Mouse (Mus musculus): ENCODE measurements around the gene Myo1h.

Myo1h gene

GRCm38 (mm10) chr5:114290004-114290403 is 1.0 kb downstream of the Myo1h start:
- DNase-seq (ENCODE audit: inconsistent age in 2 of 2, low spot score in 1 of 2), result no peak

DNA sequence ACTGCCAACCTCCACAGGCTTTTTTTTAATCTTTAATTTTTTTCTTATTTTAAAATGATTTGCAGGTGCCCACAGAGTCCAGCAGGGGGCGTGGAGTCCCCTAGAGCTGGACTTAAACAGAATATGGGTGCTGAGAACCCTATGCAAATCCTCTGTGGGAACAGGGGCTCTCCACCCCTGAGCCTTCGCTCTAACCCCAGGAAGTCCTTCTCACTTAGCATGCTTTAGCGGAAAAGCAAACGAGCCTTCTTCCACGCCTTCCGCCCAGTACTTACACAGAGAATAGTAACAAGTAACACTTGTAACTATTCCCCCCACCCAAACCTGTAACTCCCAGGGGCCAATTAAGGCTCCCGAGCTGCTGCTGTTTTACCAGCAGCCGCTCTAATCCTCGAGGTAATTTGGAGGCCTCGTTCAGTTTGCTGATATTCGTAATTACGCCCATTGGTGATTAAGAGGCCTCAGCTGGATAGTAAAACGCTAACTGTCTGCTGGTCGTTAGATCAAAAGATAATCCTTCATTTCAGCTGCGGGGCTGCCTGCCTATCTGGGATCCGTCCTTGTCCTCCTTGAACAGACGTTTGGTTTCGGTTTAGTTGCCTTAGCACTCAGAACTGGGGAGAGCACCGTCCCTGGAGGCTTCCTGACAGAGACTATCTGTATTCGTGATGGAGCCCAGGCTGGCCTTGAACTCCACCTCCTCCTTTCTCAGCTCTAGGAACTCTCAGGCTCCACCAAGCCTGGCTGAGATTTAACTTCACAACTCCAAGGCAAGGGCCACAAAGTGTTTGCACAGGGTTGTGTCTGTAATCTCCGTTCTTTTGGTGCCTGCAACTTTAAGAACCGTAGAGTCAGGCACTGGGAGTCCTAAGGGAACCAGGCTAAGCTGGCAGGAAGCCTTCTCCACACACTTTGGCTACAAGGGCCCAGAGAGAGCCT is 8.0 kb downstream of the Myo1h start:
- peak; percentile 53 to 85 for DNase-seq (ENCODE audit: inconsistent age in 2 of 2, low spot score in 1 of 2)

DNA sequence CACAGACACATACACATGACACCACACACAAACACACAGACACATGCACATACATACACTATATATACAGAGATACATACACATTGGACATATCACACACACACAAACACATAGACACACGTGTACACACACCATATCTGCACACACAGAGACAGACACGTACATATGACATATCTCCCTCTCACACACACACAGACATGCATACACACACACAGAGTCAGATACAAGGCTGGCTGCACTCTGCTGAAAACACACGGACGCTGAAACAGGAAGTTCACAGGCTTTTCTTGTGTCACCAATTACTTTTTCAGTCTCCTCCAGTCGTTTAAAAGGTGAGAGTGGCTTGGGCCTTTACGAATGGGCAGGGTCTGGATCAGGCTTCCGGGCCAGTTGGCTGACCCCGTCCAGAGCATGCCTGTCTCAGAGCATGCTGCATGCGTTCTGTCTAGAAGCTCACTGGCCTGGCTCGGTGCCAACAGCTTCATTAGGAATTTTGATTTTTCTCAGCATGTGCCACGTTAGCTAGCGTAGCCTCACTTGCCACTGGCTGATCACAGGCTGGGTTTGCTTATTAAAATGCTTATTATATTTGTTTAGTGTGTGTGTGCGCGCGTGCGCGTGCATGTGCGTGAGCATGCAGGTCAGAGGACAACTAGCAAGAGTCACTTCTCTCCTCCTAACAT is 9.4 kb downstream of the Myo1h start:
- peak in 1 of 2 experiments; percentile 30 for DNase-seq (ENCODE audit: inconsistent age in 2 of 2, low spot score in 1 of 2)

- DNase-seq (ENCODE audit: inconsistent age in 2 of 2, low spot score in 1 of 2), result no peak
Measured at GRCm38 (mm10) chr5:114299156-114299855, 10.3 kb downstream of the Myo1h start.

DNA sequence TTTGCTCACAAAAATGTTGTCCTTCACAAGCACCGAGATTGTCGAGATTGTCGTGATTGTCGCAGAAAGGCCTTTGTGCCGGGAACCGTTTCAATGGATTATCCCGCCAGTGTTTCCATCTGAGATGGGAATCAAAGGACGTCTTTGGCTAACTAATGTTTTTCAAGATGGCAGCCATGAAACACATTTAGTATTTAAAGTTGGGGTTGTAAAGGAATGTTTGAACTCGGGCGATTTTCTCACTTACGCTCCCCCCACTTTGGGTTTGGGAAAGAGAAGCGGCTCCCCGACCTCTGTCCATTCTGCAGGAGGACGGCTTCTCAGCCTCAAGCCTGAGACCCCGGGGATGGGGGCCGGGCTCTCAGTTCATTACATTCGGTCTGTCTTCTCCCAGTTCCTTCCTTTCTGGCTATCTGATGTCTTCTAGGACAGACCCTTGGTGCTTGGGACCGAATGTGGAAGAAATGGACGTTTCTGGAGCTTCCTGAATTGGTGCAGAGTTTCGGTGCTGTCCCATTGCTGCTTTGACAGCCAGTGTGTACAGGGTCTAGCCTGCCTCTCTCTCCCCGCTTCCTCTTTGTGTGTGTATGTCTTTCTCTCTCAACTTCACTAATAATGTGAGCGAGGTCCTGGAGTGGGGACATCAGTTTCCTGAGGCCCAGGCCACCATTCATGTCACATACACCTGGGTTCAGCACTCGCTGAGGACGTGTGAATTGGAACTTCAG is 11.1 kb downstream of the Myo1h start:
- DNase-seq (ENCODE audit: inconsistent age in 2 of 2, low spot score in 1 of 2), result no peak

DNA sequence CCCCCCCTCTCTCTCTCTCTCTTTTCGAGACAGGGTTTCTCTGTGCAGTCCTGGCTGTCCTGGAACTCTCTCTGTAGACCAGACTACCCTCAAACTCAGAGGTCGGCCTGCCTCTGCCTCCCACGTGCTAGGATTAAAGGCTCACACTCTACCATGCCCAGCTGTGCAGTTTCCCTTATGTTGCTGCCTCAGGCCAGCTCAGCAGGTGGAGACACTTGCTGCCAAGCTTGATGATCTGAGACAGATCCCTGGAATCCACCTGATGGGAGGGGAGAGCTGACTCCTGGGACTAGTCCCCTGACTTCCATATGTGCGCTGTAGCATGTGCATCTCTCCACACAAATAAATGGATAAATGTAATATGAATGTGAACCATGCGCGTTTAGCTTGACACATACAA is 14.2 kb downstream of the Myo1h start:
- DNase-seq (ENCODE audit: inconsistent age in 2 of 2, low spot score in 1 of 2), result no peak

DNA sequence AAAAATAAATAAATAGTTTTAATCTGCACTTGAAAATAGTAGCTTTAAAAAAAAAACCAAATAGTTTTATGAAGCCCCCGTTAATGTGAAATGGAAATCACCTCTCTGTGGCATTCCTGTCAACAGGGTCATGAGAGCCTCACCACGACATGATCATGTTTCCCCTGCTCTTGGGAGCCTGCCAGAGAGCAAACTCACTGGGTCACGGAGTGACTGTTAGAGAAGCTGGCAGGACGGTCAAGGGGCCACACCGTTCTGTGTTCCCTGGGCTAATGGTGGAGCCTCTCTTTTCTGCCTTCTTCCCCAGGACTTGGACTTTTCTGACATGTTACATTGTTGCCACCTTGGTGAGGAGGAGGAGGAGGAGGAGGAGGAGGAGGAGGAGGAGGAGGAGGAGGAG is 17.5 kb downstream of the Myo1h start:
- DNase-seq (ENCODE audit: inconsistent age in 2 of 2, low spot score in 1 of 2), result no peak

- peak in 1 of 2 experiments; percentile 68 for DNase-seq (ENCODE audit: inconsistent age in 2 of 2, low spot score in 1 of 2)
Measured at GRCm38 (mm10) chr5:114308765-114309679, 20.1 kb downstream of the Myo1h start.

DNA sequence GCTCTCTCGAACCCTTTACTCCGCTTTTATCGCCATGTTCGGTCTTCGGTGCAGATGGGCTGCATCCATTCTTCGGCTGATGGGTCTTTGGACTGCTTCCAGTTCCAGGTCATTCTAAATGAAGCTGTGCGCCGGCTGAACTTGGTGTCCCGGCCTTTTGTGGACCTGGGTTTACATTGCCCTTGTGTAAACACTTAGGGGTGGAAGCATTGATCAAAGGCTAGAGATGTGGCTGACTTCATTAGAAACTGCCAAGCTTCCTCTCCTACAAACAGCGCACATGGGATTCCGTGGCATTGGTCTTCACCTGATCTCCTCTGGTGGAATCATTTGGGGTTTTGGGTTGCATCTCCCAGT is 20.7 kb downstream of the Myo1h start:
- DNase-seq (ENCODE audit: inconsistent age in 2 of 2, low spot score in 1 of 2), result no peak

GRCm38 (mm10) chr5:114323105-114323790 is 34.3 kb downstream of the Myo1h start:
- DNase-seq (ENCODE audit: inconsistent age in 2 of 2, low spot score in 1 of 2), result no peak

GRCm38 (mm10) chr5:114323791-114324507 is 35.0 kb downstream of the Myo1h start:
- DNase-seq (ENCODE audit: inconsistent age in 2 of 2, low spot score in 1 of 2), result peak; percentile 50 to 80

DNA sequence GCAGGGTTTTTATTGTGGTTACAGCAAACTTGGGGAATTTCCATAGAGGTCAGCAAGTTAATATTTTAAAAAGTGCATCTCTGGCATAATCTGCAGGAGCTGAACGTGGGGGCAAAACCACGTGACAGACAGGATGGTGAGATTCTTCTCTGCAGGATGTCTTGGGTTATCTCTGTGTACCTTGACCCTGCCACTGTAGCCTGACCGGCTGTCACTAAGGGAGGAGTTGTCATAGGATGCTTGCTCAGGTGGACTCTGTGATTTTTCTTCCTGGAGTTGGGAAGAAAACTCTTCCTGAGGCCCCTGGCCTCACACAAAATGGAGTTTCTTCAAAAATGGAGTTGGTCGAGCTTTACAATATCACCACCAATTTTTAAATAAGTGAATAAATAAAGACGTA is 54.0 kb downstream of the Myo1h start:
- DNase-seq (ENCODE audit: inconsistent age in 2 of 2, low spot score in 1 of 2), result no peak

- no peak for DNase-seq (ENCODE audit: inconsistent age in 2 of 2, low spot score in 1 of 2)
Measured at GRCm38 (mm10) chr5:114343612-114344011, 54.6 kb downstream of the Myo1h start.

- DNase-seq (ENCODE audit: inconsistent age in 2 of 2, low spot score in 1 of 2), result no peak
Measured at GRCm38 (mm10) chr5:114345538-114345937, 56.6 kb downstream of the Myo1h start.

DNA sequence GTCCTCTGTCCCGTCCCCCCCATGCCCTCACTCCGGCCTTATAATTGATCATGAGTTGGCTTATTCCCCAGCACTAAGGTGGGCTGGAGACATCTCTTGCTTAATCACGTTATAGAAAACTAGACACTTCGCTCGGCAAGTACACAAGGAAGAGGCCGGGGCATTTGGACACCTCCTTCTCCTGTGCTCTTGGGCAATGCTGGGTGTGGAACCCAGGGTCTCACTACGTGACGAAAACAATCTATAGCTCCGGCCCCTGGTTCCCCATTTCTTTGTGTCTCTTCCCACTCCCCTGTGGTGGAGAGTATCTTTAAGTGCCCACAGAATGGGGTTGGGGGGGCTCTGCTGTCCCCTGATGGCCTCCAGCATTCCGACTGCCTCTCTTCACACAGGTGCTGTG is 58.0 kb downstream of the Myo1h start:
- no peak for DNase-seq (ENCODE audit: inconsistent age in 2 of 2, low spot score in 1 of 2)

DNA sequence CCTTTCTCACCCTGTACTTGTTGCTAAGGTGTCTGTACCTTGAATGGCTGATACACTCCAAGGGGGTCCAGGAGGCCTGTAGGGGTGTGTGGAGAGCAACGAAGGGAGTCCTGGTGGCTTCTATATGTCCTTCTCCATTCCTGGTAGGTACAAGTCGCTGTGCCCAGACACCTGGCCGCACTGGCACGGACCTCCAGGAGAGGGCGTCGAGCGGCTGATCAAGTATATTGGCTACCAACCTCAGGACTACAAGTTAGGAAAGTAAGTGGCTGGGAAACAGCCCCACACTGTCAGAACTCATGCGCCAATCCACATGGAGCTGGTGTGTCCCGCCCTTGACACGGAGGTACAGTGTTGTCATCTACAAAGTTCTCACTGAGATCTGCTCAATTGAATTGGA is 62.5 kb downstream of the Myo1h start:
- no peak for DNase-seq (ENCODE audit: inconsistent age in 2 of 2, low spot score in 1 of 2)

DNA sequence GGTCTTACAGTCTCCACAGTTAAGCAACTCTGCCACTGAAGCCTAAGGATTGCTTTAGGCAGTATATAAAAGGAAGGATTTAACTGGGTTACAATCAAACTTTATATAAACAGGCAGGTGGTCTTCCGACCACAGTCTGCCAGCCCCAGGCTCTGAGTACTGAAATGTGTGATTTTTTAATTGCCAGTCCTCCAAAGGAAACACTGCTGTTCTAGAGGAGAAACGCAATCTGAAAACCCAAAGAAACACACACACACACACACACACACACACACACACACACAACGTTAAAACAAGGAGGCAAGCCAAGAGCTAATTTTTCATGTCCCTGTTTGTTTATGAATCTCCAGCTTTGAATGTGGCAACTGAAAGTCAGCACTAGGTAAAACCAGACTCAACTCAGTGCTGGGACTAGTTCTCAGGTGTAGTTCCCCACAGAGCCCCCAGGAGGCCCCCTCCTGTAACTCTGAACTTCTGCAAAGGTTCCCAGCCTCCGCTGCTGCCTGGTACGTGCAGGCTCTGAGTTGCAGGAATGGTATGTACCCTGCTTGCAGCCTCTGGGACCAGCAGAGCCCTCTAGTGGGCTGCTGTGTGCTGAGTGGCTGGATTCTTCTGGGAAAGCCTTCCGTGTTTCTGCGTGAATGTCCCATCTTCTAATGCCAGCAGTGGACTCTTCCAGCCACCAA is 67.4 kb downstream of the Myo1h start:
- peak; percentile 86 to 90 for DNase-seq (ENCODE audit: inconsistent age in 2 of 2, low spot score in 1 of 2)

Data from adrenal gland, adult (tissue).